Mouse (Mus musculus) heart, embryonic 16.5 days (tissue): ENCODE measurements at regions not wholly inside any gene's neighbourhood (a gene's known extent, or its start where the extent isn't known, plus 50 kb on each side); places are given as distances from the start of the nearest gene placed in this dataset.

Source experiments
- ATAC-seq: fragments of 200-750 bp; cut with Nextera tagmentation; replicated peaks from 2 replicates; pipeline ENCODE4 v1.8.0; 2017; ENCODE audit warnings: moderate number of reproducible peaks; ENCODE audit not compliant: insufficient read depth, low FRiP score; ENCODE audit errors: extremely low read depth
- H3K27ac ChIP-seq: fragments of 300-500 bp; sonication (generic); 2 replicates; pipeline ENCODE4 v1.5.1; 2014; ENCODE audit warnings: mild to moderate bottlenecking, low read length, control low read depth, moderate library complexity
- H3K27me3 ChIP-seq: fragments of 300-500 bp; sonication (generic); 2 replicates; pipeline ENCODE4 v1.6.1; 2014; ENCODE audit warnings: low read length, mixed read lengths; ENCODE audit not compliant: control insufficient read depth, insufficient read depth
- H3K36me3 ChIP-seq: fragments of 300-500 bp; sonication (generic); 2 replicates; pipeline ENCODE4 v1.6.1; 2014; ENCODE audit not compliant: control insufficient read depth, insufficient read depth
- H3K4me1 ChIP-seq: fragments of 300-500 bp; sonication (generic); 2 replicates; pipeline ENCODE4 v1.6.1; 2014; ENCODE audit warnings: low read length, mixed read lengths; ENCODE audit not compliant: control insufficient read depth, insufficient read depth
- H3K4me2 ChIP-seq: fragments of 300-500 bp; sonication (generic); 2 replicates; pipeline ENCODE4 v1.6.1; 2014; ENCODE audit warnings: low read depth, mild to moderate bottlenecking, control low read depth, low read length
- H3K4me3 ChIP-seq: fragments of 300-500 bp; sonication (generic); 2 replicates; pipeline ENCODE4 v1.5.1; 2014; ENCODE audit warnings: mild to moderate bottlenecking, control low read depth, low read length
- H3K9ac ChIP-seq: fragments of 300-500 bp; sonication (generic); 2 replicates; pipeline ENCODE4 v1.6.1; 2014; ENCODE audit warnings: low read length, control low read depth
- H3K9me3 ChIP-seq: fragments of 300-500 bp; sonication (generic); replicated peaks from 2 replicates; pipeline ENCODE4 v1.6.1; 2016; ENCODE audit warnings: low read length; ENCODE audit not compliant: control insufficient read depth
- WGBS: fragments of 180-500 bp; shearing (Covaris S2); extraction: QIAGEN DNeasy Blood & Tissue Kit; methylation state at CpG from one replicate; pipeline ENCODE4 v1.1.7; 2014; 5-methylcytosine and 5-hydroxymethylcytosine counted together

GRCm38 (mm10) chrX:99358784-99359183 is 112.3 kb downstream of the Pja1 start:
- no peak overlapping the region for H3K4me2 ChIP-seq
- H3K4me1 ChIP-seq: 0 out of 2 replicates have a peak, but pooled peaks cover 9% of the 10 kb centered on the region
- no peaks in the 10 kb centered on the region for H3K36me3 ChIP-seq
- H3K27me3 ChIP-seq: peaks cover 6% of the 10 kb centered on the region; the same call in 1 of the 2 replicates
- H3K27ac ChIP-seq: no peak overlapping the region; the same call in 1 of the 2 replicates
- 33% methylated on average over 1 of the region's 1 CpGs for WGBS
- H3K4me3 ChIP-seq: no peak overlapping the region
- peak; percentile 74; the same call in 1 of the 2 replicates for ATAC-seq
- no peaks in the 10 kb centered on the region for H3K9me3 ChIP-seq
- no peak overlapping the region for H3K9ac ChIP-seq

GRCm38 (mm10) chrX:99358051-99358617 is 112.9 kb downstream of the Pja1 start:
- Histone ChIP-seq H3K27ac (peak overlapping the region; percentile 39), H3K9ac (no peak overlapping the region), H3K4me2 (0 out of 2 replicates have a peak overlapping the region, but pooled peaks have one; percentile 15), H3K9me3 (no peaks in the 10 kb centered on the region), H3K4me1 (0 out of 2 replicates have a peak, but pooled peaks cover 9% of the 10 kb centered on the region), H3K36me3 (no peaks in the 10 kb centered on the region), H3K4me3 (no peak overlapping the region), H3K27me3 (peaks cover 4% of the 10 kb centered on the region; the same call in 1 of the 2 replicates)
- 24% methylated on average over 13 of the region's 13 CpGs for WGBS
- ATAC-seq: peak; percentile 43

GRCm38 (mm10) chrX:99355128-99355527 is 115.9 kb downstream of the Pja1 start:
- no peak overlapping the region for H3K4me3 ChIP-seq
- H3K27ac ChIP-seq: no peak overlapping the region
- H3K4me1 ChIP-seq: 0 out of 2 replicates have a peak, but pooled peaks cover 9% of the 10 kb centered on the region
- no peaks in the 10 kb centered on the region for H3K36me3 ChIP-seq
- 57% methylated on average over 5 of the region's 5 CpGs for WGBS
- H3K9ac ChIP-seq: no peak overlapping the region
- no peaks in the 10 kb centered on the region for H3K9me3 ChIP-seq
- no peak for ATAC-seq
- no peak overlapping the region for H3K4me2 ChIP-seq
- H3K27me3 ChIP-seq: peaks cover 4% of the 10 kb centered on the region; the same call in 1 of the 2 replicates

GRCm38 (mm10) chrX:99350233-99350632 is 120.8 kb downstream of the Pja1 start:
- 50% methylated on average over 3 of the region's 3 CpGs for WGBS
- Histone ChIP-seq H3K4me1 (no peaks in the 10 kb centered on the region), H3K27me3 (peaks cover 11% of the 10 kb centered on the region), H3K9ac (no peak overlapping the region), H3K9me3 (no peaks in the 10 kb centered on the region), H3K4me2 (no peak overlapping the region), H3K4me3 (no peak overlapping the region), H3K27ac (no peak overlapping the region), H3K36me3 (no peaks in the 10 kb centered on the region)
- ATAC-seq: no peak

- H3K9ac ChIP-seq: no peak overlapping the region
- peaks cover 2% of the 10 kb centered on the region; the same call in 1 of the 2 replicates for H3K27me3 ChIP-seq
- H3K4me2 ChIP-seq: no peak overlapping the region
- no peaks in the 10 kb centered on the region for H3K4me1 ChIP-seq
- H3K9me3 ChIP-seq: no peaks in the 10 kb centered on the region
- ATAC-seq: no peak
- no peak overlapping the region for H3K4me3 ChIP-seq
- H3K27ac ChIP-seq: no peak overlapping the region
- WGBS: 68% methylated on average over 6 of the region's 6 CpGs
- H3K36me3 ChIP-seq: no peaks in the 10 kb centered on the region
These were observed 130.8 kb downstream of the Pja1 start for GRCm38 (mm10) chrX:99340223-99340622.

GRCm38 (mm10) chrX:99339081-99339876 is 131.8 kb downstream of the Pja1 start:
- no peak for ATAC-seq
- WGBS: 40% methylated on average over 8 of the region's 9 CpGs
- peaks cover 2% of the 10 kb centered on the region; the same call in 1 of the 2 replicates for H3K27me3 ChIP-seq

GRCm38 (mm10) chrX:99336616-99337553 is 134.2 kb downstream of the Pja1 start:
- peaks cover 2% of the 10 kb centered on the region; the same call in 1 of the 2 replicates for H3K27me3 ChIP-seq
- H3K4me2 ChIP-seq: no peak overlapping the region
- H3K9ac ChIP-seq: no peak overlapping the region
- ATAC-seq: no peak
- no peaks in the 10 kb centered on the region for H3K4me1 ChIP-seq
- no peak overlapping the region for H3K4me3 ChIP-seq
- no peaks in the 10 kb centered on the region for H3K9me3 ChIP-seq
- WGBS: 48% methylated on average over 8 of the region's 8 CpGs
- no peak overlapping the region for H3K27ac ChIP-seq
- H3K36me3 ChIP-seq: no peaks in the 10 kb centered on the region

More at GRCm38 (mm10) chrX:99339081-99339876, 131.8 kb downstream of the Pja1 start:
- no peak overlapping the region for H3K4me3 ChIP-seq
- H3K9ac ChIP-seq: no peak overlapping the region
- no peaks in the 10 kb centered on the region for H3K4me1 ChIP-seq
- H3K4me2 ChIP-seq: no peak overlapping the region
- no peak overlapping the region for H3K27ac ChIP-seq
- no peaks in the 10 kb centered on the region for H3K36me3 ChIP-seq
- H3K9me3 ChIP-seq: no peaks in the 10 kb centered on the region

GRCm38 (mm10) chrX:99335886-99336589 is 135.0 kb downstream of the Pja1 start:
- 57% methylated on average over 8 of the region's 8 CpGs for WGBS
- no peaks in the 10 kb centered on the region for H3K9me3 ChIP-seq
- H3K27me3 ChIP-seq: peaks cover 2% of the 10 kb centered on the region; the same call in 1 of the 2 replicates

More at GRCm38 (mm10) chrX:99335886-99336589, 135.0 kb downstream of the Pja1 start:
- H3K4me2 ChIP-seq: no peak overlapping the region
- ATAC-seq: no peak
- H3K4me1 ChIP-seq: no peaks in the 10 kb centered on the region
- H3K9ac ChIP-seq: no peak overlapping the region
- no peaks in the 10 kb centered on the region for H3K36me3 ChIP-seq
- no peak overlapping the region for H3K27ac ChIP-seq
- H3K4me3 ChIP-seq: no peak overlapping the region
